Mouse (Mus musculus): Measurements from ENCODE around the gene Rpl9-ps1. TPM values are rescaled to one million over a fixed set of nuclear protein-coding genes. Genes with fewer than 3 reads are reported as not detected.

Gene Rpl9-ps1
- polyA plus RNA-seq (2015; fragmentation: Nextera tagmentation; extraction: Ambion mirVana), result not detected in 2 replicates

GRCm38 (mm10) chr11:83645521-83645920 lies at the start of gene Rpl9-ps1:
Gene Rpl9-ps1, minus strand, starts transcription at chr11:83645621.
- no peaks in the 10 kb centered on the region for H3K9me3 ChIP-seq (replicated peaks)
- no peak for ATAC-seq (ENCODE audit: low FRiP score)
- WGBS, result 83% methylated on average over 1 of the region's 1 CpGs
- H3K4me1 ChIP-seq, result no peaks in the 10 kb centered on the region
- H3K4me3 ChIP-seq (replicated peaks), result no peak within 1 kb of the TSS
- H3K4me2 ChIP-seq, result no peak within 1 kb of the TSS
- H3K9ac ChIP-seq (replicated peaks), result no peak within 1 kb of the TSS
- H3K36me3 ChIP-seq, result no peaks in the 10 kb centered on the region
- H3K27me3 ChIP-seq (replicated peaks), result no peaks in the 10 kb centered on the region
- H3K27ac ChIP-seq (replicated peaks), result no peak within 1 kb of the TSS

DNA sequence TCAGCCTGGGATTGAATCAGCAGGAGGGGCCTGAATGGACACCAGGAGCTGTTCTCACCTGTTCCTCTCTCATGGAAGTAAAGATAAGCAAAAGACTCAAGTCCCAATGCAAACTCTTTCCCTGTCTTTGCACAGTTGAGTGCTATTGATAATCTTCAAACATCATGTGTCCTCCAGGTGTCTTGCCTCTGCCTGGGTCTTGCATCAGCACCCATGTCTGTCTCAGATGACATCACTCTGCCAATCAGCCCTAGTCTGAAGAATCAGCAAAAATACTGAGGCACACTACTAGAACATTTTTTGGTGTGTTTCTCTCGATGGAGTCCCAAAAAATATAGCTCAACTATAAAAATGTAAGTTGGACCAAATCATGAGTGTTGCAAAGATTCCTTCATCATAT lies 46.6 kb upstream of the Rpl9-ps1 start:
- no peaks in the 10 kb centered on the region for H3K27me3 ChIP-seq (replicated peaks)
- no peak for ATAC-seq (ENCODE audit: low FRiP score)
- H3K4me1 ChIP-seq, result no peaks in the 10 kb centered on the region
- H3K4me2 ChIP-seq, result no peak overlapping the region
- no peak overlapping the region for H3K4me3 ChIP-seq (replicated peaks)
- H3K36me3 ChIP-seq, result no peaks in the 10 kb centered on the region
- H3K9me3 ChIP-seq (replicated peaks), result no peaks in the 10 kb centered on the region
- H3K9ac ChIP-seq (replicated peaks), result no peak overlapping the region
- 75% methylated on average over 1 of the region's 1 CpGs for WGBS
- no peak overlapping the region for H3K27ac ChIP-seq (replicated peaks)

DNA sequence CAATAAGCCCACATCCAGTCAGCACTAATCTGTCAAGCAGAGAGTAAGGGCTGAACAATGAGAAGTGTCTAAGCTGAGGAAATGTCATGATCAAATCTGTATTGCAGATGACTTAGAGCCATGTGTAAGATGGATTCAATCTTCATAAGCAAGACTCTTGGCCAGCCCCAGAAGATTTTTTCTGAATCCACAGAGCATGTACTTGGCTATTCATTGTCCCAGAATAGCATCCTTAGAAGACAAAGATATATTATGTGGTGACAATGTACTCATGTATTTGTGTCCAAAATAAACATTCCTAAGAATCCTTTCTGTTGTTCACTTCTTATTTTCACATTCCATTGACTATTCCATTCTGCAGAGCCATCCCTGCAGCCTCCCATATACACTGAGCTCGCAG lies 44.5 kb upstream of the Rpl9-ps1 start:
- WGBS, result 82% methylated on average over 1 of the region's 1 CpGs
- Histone ChIP-seq H3K4me3 (replicated peaks) (no peak overlapping the region), H3K27ac (replicated peaks) (no peak overlapping the region), H3K9ac (replicated peaks) (no peak overlapping the region), H3K9me3 (replicated peaks) (no peaks in the 10 kb centered on the region), H3K36me3 (no peaks in the 10 kb centered on the region), H3K4me2 (no peak overlapping the region), H3K4me1 (no peaks in the 10 kb centered on the region), H3K27me3 (replicated peaks) (no peaks in the 10 kb centered on the region)
- no peak for ATAC-seq (ENCODE audit: low FRiP score)

DNA sequence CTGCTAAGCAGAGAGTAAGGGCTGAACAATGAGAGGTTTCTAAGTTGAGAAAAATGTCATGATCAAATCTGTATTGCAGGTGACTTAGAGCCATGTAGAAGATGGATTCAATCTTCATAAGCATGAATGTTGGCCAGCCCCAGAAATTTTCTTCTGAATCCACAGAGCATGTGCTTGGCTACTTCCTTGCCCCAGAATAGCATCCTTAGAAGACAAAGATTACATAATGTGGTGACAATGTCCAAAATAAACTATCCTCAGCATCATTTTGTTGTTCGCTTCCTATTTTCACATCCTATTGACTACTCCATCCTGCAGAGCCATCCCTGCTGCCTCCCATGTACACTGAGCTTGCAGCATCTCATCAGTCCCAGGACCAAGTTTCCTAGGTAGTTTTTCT lies 30.2 kb upstream of the Rpl9-ps1 start:
- H3K9me3 ChIP-seq (replicated peaks), result no peaks in the 10 kb centered on the region
- no peak for ATAC-seq (ENCODE audit: low FRiP score)
- H3K27ac ChIP-seq (replicated peaks), result no peak overlapping the region
- 89% methylated on average over 1 of the region's 1 CpGs for WGBS
- H3K36me3 ChIP-seq, result no peaks in the 10 kb centered on the region
- no peaks in the 10 kb centered on the region for H3K27me3 ChIP-seq (replicated peaks)
- H3K4me3 ChIP-seq (replicated peaks), result no peak overlapping the region
- no peaks in the 10 kb centered on the region for H3K4me1 ChIP-seq
- H3K9ac ChIP-seq (replicated peaks), result no peak overlapping the region
- no peak overlapping the region for H3K4me2 ChIP-seq

DNA sequence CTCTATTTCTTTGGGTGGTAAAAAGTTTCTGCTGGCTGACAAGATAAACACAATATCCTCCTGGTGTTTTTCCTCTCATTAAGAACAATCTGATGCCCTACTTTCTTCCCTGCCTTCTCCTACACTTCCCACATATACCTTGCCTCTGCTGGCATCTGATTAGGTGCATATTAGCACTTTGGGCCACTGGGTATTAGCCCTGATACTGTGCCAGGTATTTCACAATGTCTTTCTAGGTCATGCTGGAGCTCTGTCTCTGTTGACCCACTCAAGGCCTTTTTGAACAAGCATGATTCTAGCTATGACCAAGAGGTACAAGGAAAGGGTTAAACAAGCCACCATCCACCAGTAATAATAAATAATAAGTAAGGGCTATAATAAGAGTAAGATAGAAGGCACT lies 26.3 kb upstream of the Rpl9-ps1 start:
- Histone ChIP-seq H3K4me2 (no peak overlapping the region), H3K27ac (replicated peaks) (no peak overlapping the region), H3K36me3 (no peaks in the 10 kb centered on the region), H3K9me3 (replicated peaks) (no peaks in the 10 kb centered on the region), H3K9ac (replicated peaks) (no peak overlapping the region), H3K27me3 (replicated peaks) (no peaks in the 10 kb centered on the region), H3K4me1 (no peaks in the 10 kb centered on the region), H3K4me3 (replicated peaks) (no peak overlapping the region)
- no peak for ATAC-seq (ENCODE audit: low FRiP score)

- Histone ChIP-seq H3K9ac (replicated peaks) (no peak overlapping the region), H3K27me3 (replicated peaks) (no peaks in the 10 kb centered on the region), H3K27ac (replicated peaks) (no peak overlapping the region), H3K4me3 (replicated peaks) (no peak overlapping the region), H3K4me1 (no peaks in the 10 kb centered on the region), H3K4me2 (no peak overlapping the region), H3K9me3 (replicated peaks) (no peaks in the 10 kb centered on the region), H3K36me3 (no peaks in the 10 kb centered on the region)
- 81% methylated on average over 5 of the region's 5 CpGs for WGBS
- no peak for ATAC-seq (ENCODE audit: low FRiP score)
Observed at GRCm38 (mm10) chr11:83663532-83663931, 18.1 kb upstream of the Rpl9-ps1 start.

GRCm38 (mm10) chr11:83662204-83662603 lies 16.8 kb upstream of the Rpl9-ps1 start, which contains the start of gene Ccl4:
Gene Ccl4, plus strand, starts transcription at chr11:83662584.
- Histone ChIP-seq H3K9me3 (replicated peaks) (no peaks in the 10 kb centered on the region), H3K4me3 (replicated peaks) (no peak within 1 kb of the TSS), H3K4me1 (no peaks in the 10 kb centered on the region), H3K4me2 (no peak within 1 kb of the TSS), H3K36me3 (no peaks in the 10 kb centered on the region), H3K27ac (replicated peaks) (no peak within 1 kb of the TSS), H3K9ac (replicated peaks) (no peak within 1 kb of the TSS), H3K27me3 (replicated peaks) (no peaks in the 10 kb centered on the region)
- 88% methylated on average over 6 of the region's 6 CpGs for WGBS
- ATAC-seq (ENCODE audit: low FRiP score), result no peak

GRCm38 (mm10) chr11:83658797-83659196 lies 13.4 kb upstream of the Rpl9-ps1 start:
- Histone ChIP-seq H3K4me1 (no peaks in the 10 kb centered on the region), H3K4me2 (no peak overlapping the region), H3K36me3 (no peaks in the 10 kb centered on the region), H3K27ac (replicated peaks) (no peak overlapping the region), H3K4me3 (replicated peaks) (no peak overlapping the region), H3K27me3 (replicated peaks) (no peaks in the 10 kb centered on the region), H3K9me3 (replicated peaks) (no peaks in the 10 kb centered on the region), H3K9ac (replicated peaks) (no peak overlapping the region)
- no peak for ATAC-seq (ENCODE audit: low FRiP score)
- WGBS, result 72% methylated on average over 6 of the region's 6 CpGs

- no peaks in the 10 kb centered on the region for H3K27me3 ChIP-seq (replicated peaks)
- H3K4me2 ChIP-seq, result no peak overlapping the region
- H3K4me3 ChIP-seq (replicated peaks), result no peak overlapping the region
- H3K9me3 ChIP-seq (replicated peaks), result no peaks in the 10 kb centered on the region
- H3K4me1 ChIP-seq, result no peaks in the 10 kb centered on the region
- WGBS, result 85% methylated on average over 3 of the region's 3 CpGs
- H3K9ac ChIP-seq (replicated peaks), result no peak overlapping the region
- H3K27ac ChIP-seq (replicated peaks), result no peak overlapping the region
- H3K36me3 ChIP-seq, result no peaks in the 10 kb centered on the region
- ATAC-seq (ENCODE audit: low FRiP score), result no peak
Observed at GRCm38 (mm10) chr11:83657508-83657907, 12.1 kb upstream of the Rpl9-ps1 start.

GRCm38 (mm10) chr11:83654606-83655005 lies 9.2 kb upstream of the Rpl9-ps1 start:
- H3K9ac ChIP-seq (replicated peaks), result no peak overlapping the region
- H3K4me1 ChIP-seq, result no peaks in the 10 kb centered on the region
- no peaks in the 10 kb centered on the region for H3K27me3 ChIP-seq (replicated peaks)
- no peak for ATAC-seq (ENCODE audit: low FRiP score)
- WGBS, result 91% methylated on average over 8 of the region's 8 CpGs
- H3K4me3 ChIP-seq (replicated peaks), result no peak overlapping the region
- H3K9me3 ChIP-seq (replicated peaks), result no peaks in the 10 kb centered on the region
- H3K27ac ChIP-seq (replicated peaks), result no peak overlapping the region
- no peak overlapping the region for H3K4me2 ChIP-seq
- no peaks in the 10 kb centered on the region for H3K36me3 ChIP-seq

DNA sequence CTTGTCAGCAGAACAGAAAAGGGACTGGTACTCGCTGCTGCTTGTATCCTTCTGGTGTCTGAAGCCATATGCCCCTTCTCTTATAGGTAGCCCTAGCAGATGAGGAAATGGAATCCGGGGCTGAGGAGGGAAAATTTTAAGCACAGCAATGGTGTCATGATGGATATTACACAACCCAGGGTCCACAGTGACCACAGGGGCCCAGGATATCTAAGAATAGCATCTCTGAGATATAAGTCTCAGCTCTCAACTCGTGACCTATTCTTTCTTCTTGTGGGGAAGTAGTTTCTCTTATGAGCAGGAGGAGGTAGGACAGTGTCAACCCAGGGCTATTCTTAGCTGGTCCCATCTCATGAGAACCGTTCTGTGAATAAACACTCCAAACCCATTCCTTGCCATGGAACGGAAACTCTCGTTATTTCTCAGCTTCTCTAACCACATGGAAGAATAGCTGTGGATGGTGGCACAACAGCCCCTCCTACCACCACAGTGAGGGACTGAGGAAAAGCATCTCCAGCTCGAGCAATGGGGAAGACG lies 4.0 kb upstream of the Rpl9-ps1 start, which contains the start of gene Ccl3:
TSS of gene Ccl3 (minus strand) at position 51 of the 537 bp plus-strand sequence.
- no peak within 1 kb of the TSS for H3K4me3 ChIP-seq (replicated peaks)
- no peak within 1 kb of the TSS for H3K9ac ChIP-seq (replicated peaks)
- no peak within 1 kb of the TSS for H3K27ac ChIP-seq (replicated peaks)
- no peaks in the 10 kb centered on the region for H3K4me1 ChIP-seq
- no peaks in the 10 kb centered on the region for H3K9me3 ChIP-seq (replicated peaks)
- H3K27me3 ChIP-seq (replicated peaks), result no peaks in the 10 kb centered on the region
- 82% methylated on average over 8 of the region's 8 CpGs for WGBS
- no peaks in the 10 kb centered on the region for H3K36me3 ChIP-seq
- ATAC-seq (ENCODE audit: low FRiP score), result no peak
- no peak within 1 kb of the TSS for H3K4me2 ChIP-seq

GRCm38 (mm10) chr11:83646356-83647149 lies 1.1 kb upstream of the Rpl9-ps1 start:
- WGBS, result 96% methylated on average over 6 of the region's 6 CpGs
- Histone ChIP-seq H3K27me3 (replicated peaks) (no peaks in the 10 kb centered on the region), H3K36me3 (no peaks in the 10 kb centered on the region), H3K9me3 (replicated peaks) (no peaks in the 10 kb centered on the region), H3K9ac (replicated peaks) (no peak overlapping the region), H3K4me3 (replicated peaks) (no peak overlapping the region), H3K27ac (replicated peaks) (no peak overlapping the region), H3K4me1 (no peaks in the 10 kb centered on the region), H3K4me2 (no peak overlapping the region)
- ATAC-seq (ENCODE audit: low FRiP score), result no peak
